Mouse (Mus musculus) embryonic facial prominence, embryonic 15.5 days (tissue): ENCODE results near the gene Ly9. TPM values are rescaled to one million over a fixed set of nuclear protein-coding genes. Genes with fewer than 3 reads are reported as not detected.

ENCODE experiments used
- ATAC-seq: fragments of 200-750 bp; cut with Nextera tagmentation; 2 replicates; pipeline ENCODE4 v1.8.0; 2017; ENCODE audit warnings: low read depth, moderate TSS enrichment; ENCODE audit not compliant: insufficient number of reproducible peaks, low FRiP score, low TSS enrichment
- H3K27ac ChIP-seq: fragments of 300-500 bp; sonication (generic); replicated peaks from 2 replicates; pipeline ENCODE4 v1.5.1; 2015; ENCODE audit warnings: mild to moderate bottlenecking, inconsistent platforms
- H3K27me3 ChIP-seq: fragments of 300-500 bp; sonication (generic); 2 replicates; pipeline ENCODE4 v1.6.1; 2015; ENCODE audit warnings: inconsistent platforms
- H3K36me3 ChIP-seq: fragments of 300-500 bp; sonication (generic); 2 replicates; pipeline ENCODE4 v1.6.1; 2015; ENCODE audit warnings: mild to moderate bottlenecking, inconsistent platforms
- H3K4me1 ChIP-seq: fragments of 300-500 bp; sonication (generic); 2 replicates; pipeline ENCODE4 v1.6.1; 2015; ENCODE audit warnings: inconsistent platforms
- H3K4me2 ChIP-seq: fragments of 300-500 bp; sonication (generic); replicated peaks from 2 replicates; pipeline ENCODE4 v1.6.1; 2015; ENCODE audit warnings: mild to moderate bottlenecking, inconsistent platforms
- H3K4me3 ChIP-seq: fragments of 300-500 bp; sonication (generic); replicated peaks from 2 replicates; pipeline ENCODE4 v1.5.1; 2015; ENCODE audit warnings: mild to moderate bottlenecking, inconsistent platforms
- H3K9ac ChIP-seq: fragments of 300-500 bp; sonication (generic); 2 replicates; pipeline ENCODE4 v1.6.1; 2015; ENCODE audit warnings: inconsistent platforms
- H3K9me3 ChIP-seq: fragments of 300-500 bp; sonication (generic); replicated peaks from 2 replicates; pipeline ENCODE4 v1.6.1; 2016; ENCODE audit warnings: inconsistent platforms
- WGBS: fragments of 180-500 bp; shearing (Covaris S2); methylation state at CpG from one replicate; pipeline ENCODE4 v1.1.7; 2015; 5-methylcytosine and 5-hydroxymethylcytosine counted together
- polyA plus RNA-seq: library from polyadenylated mRNA; unstranded; fragments of >200 nt; fragmentation: Nextera tagmentation; extraction: Ambion mirVana; gene quantifications from 2 replicates; pipeline ENCODE4 v1.2.1, GENCODE M21; 2015

The Ly9 gene
- polyA plus RNA-seq, 1 experiment from 2014 or later = 0.84 TPM

DNA sequence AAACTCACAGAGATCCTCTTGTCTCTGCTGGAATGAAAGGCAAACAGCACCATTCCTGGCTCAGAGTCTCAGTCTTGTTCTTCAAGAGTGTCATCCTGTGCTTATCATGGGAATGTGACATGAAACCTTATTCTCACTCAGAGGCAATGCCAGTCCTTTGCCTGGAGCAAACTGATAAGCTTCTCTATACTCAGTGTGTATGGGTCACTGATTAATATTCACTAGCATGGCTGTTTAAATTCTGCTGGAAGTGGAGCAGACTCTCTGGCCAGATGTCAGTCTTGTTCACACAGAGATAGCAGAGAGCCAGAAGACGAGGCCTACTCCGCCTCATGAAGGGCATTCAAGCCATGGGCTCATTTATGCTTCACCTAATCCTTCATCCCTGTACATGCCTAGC is 22.6 kb downstream of the Ly9 start:
- no peak overlapping the region for H3K27ac ChIP-seq
- 87% methylated on average over 2 of the region's 2 CpGs for WGBS

GRCm38 (mm10) chr1:171577168-171577567 is 30.0 kb downstream of the Ly9 start:
- no peaks in the 10 kb centered on the region for H3K36me3 ChIP-seq
- H3K4me2 ChIP-seq = no peak overlapping the region
- H3K27me3 ChIP-seq = no peaks in the 10 kb centered on the region
- 85% methylated on average over 7 of the region's 7 CpGs for WGBS
- ATAC-seq = no peak
- H3K9ac ChIP-seq = no peak overlapping the region
- H3K27ac ChIP-seq = no peak overlapping the region
- H3K4me3 ChIP-seq = no peak overlapping the region
- no peaks in the 10 kb centered on the region for H3K9me3 ChIP-seq
- no peaks in the 10 kb centered on the region for H3K4me1 ChIP-seq

More for the DNA sequence above, 22.6 kb downstream of the Ly9 start:
- no peak overlapping the region for H3K4me3 ChIP-seq
- H3K9me3 ChIP-seq = no peaks in the 10 kb centered on the region
- H3K36me3 ChIP-seq = no peaks in the 10 kb centered on the region
- ATAC-seq = no peak
- H3K4me1 ChIP-seq = no peaks in the 10 kb centered on the region
- H3K4me2 ChIP-seq = no peak overlapping the region
- no peak overlapping the region for H3K9ac ChIP-seq
- H3K27me3 ChIP-seq = no peaks in the 10 kb centered on the region

- Histone ChIP-seq H3K9me3 (no peaks in the 10 kb centered on the region), H3K27ac (no peak overlapping the region), H3K4me1 (no peaks in the 10 kb centered on the region), H3K4me3 (no peak overlapping the region), H3K36me3 (no peaks in the 10 kb centered on the region), H3K27me3 (no peaks in the 10 kb centered on the region), H3K4me2 (no peak overlapping the region), H3K9ac (no peak overlapping the region)
- 57% methylated on average over 2 of the region's 2 CpGs for WGBS
- no peak for ATAC-seq
Observed at GRCm38 (mm10) chr1:171568436-171568835, 38.8 kb downstream of the Ly9 start.

GRCm38 (mm10) chr1:171566777-171567176 is 40.4 kb downstream of the Ly9 start:
- no peak for ATAC-seq
- Histone ChIP-seq H3K4me2 (no peak overlapping the region), H3K9me3 (no peaks in the 10 kb centered on the region), H3K27me3 (no peaks in the 10 kb centered on the region), H3K36me3 (no peaks in the 10 kb centered on the region), H3K9ac (no peak overlapping the region), H3K4me3 (no peak overlapping the region), H3K27ac (no peak overlapping the region), H3K4me1 (no peaks in the 10 kb centered on the region)
- WGBS = 24% methylated on average over 8 of the region's 8 CpGs

DNA sequence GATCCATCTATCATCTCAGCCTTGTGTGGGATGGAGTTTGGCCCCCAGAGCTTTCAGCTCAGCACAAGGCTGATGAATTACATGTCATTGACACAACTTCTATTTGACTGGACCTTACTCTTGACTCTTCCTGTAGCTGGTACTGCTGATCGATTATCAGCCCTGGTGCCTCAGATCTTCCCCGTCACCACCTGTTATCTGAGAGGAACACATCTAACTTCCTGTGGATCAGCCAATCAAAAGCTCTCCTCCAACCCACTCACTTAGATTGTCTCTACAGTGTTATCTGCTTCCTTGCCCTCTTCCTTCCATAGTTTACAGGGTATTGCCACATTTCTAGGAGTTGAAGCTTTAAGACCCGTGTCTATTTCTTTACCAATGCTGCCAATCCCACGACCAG is 41.3 kb downstream of the Ly9 start:
- no peaks in the 10 kb centered on the region for H3K36me3 ChIP-seq
- no peak overlapping the region for H3K4me3 ChIP-seq
- H3K9ac ChIP-seq = no peak overlapping the region
- no peak overlapping the region for H3K27ac ChIP-seq
- no peak for ATAC-seq
- no peaks in the 10 kb centered on the region for H3K27me3 ChIP-seq
- no peaks in the 10 kb centered on the region for H3K4me1 ChIP-seq
- 67% methylated on average over 4 of the region's 4 CpGs for WGBS
- H3K9me3 ChIP-seq = no peaks in the 10 kb centered on the region
- H3K4me2 ChIP-seq = no peak overlapping the region

- Histone ChIP-seq H3K9ac (no peak overlapping the region), H3K27ac (no peak overlapping the region), H3K27me3 (no peaks in the 10 kb centered on the region), H3K4me3 (no peak overlapping the region), H3K4me1 (no peaks in the 10 kb centered on the region), H3K9me3 (no peaks in the 10 kb centered on the region), H3K36me3 (no peaks in the 10 kb centered on the region), H3K4me2 (no peak overlapping the region)
- no peak for ATAC-seq
- 59% methylated on average over 3 of the region's 3 CpGs for WGBS
Observed at GRCm38 (mm10) chr1:171564247-171564646, 43.0 kb downstream of the Ly9 start.

DNA sequence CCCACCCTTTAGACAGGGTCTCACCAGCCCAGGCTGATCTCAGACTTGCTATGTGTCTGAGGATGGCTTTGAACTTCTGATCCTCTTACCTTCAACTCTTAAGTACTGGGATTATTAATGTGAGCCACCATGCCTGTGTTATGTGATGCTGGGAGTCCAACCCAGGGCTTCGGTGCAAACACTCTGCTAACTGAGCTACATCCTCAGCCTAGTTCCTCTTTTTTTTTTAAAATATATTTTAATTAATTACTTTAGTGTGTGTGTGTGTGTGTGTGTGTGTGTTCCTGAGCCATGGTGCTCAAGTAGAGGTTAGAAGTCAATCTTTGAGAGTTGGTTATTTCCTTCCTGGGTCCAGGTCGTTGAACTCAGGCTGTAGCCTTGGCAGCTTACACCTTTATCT is 44.2 kb downstream of the Ly9 start:
- Histone ChIP-seq H3K9ac (no peak overlapping the region), H3K4me3 (no peak overlapping the region), H3K27ac (no peak overlapping the region), H3K27me3 (no peaks in the 10 kb centered on the region), H3K4me1 (no peaks in the 10 kb centered on the region), H3K9me3 (no peaks in the 10 kb centered on the region), H3K4me2 (no peak overlapping the region), H3K36me3 (no peaks in the 10 kb centered on the region)
- ATAC-seq = no peak
- 77% methylated on average over 2 of the region's 2 CpGs for WGBS

GRCm38 (mm10) chr1:171561639-171562225 is 45.5 kb downstream of the Ly9 start:
- 57% methylated on average over 7 of the region's 11 CpGs for WGBS
- ATAC-seq = no peak

GRCm38 (mm10) chr1:171561200-171561599 is 46.0 kb downstream of the Ly9 start:
- 83% methylated on average over 1 of the region's 1 CpGs for WGBS
- H3K27ac ChIP-seq = no peak overlapping the region
- no peak overlapping the region for H3K9ac ChIP-seq
- H3K36me3 ChIP-seq = no peaks in the 10 kb centered on the region
- H3K4me1 ChIP-seq = no peaks in the 10 kb centered on the region
- H3K4me3 ChIP-seq = no peak overlapping the region
- no peaks in the 10 kb centered on the region for H3K27me3 ChIP-seq
- H3K9me3 ChIP-seq = no peaks in the 10 kb centered on the region
- H3K4me2 ChIP-seq = no peak overlapping the region
- no peak for ATAC-seq

More at GRCm38 (mm10) chr1:171561639-171562225, 45.5 kb downstream of the Ly9 start:
- H3K27ac ChIP-seq = no peak overlapping the region
- H3K9ac ChIP-seq = no peak overlapping the region
- H3K4me2 ChIP-seq = no peak overlapping the region
- H3K27me3 ChIP-seq = no peaks in the 10 kb centered on the region
- no peaks in the 10 kb centered on the region for H3K4me1 ChIP-seq
- no peak overlapping the region for H3K4me3 ChIP-seq
- H3K36me3 ChIP-seq = no peaks in the 10 kb centered on the region
- no peaks in the 10 kb centered on the region for H3K9me3 ChIP-seq

DNA sequence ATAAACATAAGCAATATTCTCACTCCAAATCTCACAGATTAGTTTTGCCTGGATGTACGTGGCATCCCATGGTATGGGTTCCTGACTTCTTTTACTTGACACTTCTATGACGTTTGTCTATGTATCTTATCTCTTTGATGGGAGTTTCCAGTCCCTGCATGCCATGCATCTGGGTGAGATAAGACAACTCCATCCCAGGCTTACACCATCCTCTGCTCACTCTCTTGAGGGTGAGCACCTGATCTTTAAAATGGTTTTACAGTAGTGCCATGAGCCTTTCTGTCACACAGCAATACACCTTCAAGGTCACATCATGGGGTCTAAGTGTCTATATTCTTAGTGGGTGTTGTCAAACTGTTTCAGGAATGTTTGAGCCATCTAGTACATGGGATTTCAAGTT is 46.9 kb downstream of the Ly9 start:
- Histone ChIP-seq H3K27me3 (no peaks in the 10 kb centered on the region), H3K4me1 (no peaks in the 10 kb centered on the region), H3K4me2 (no peak overlapping the region), H3K9ac (no peak overlapping the region), H3K4me3 (no peak overlapping the region), H3K27ac (no peak overlapping the region), H3K9me3 (no peaks in the 10 kb centered on the region), H3K36me3 (no peaks in the 10 kb centered on the region)
- ATAC-seq = no peak
- 47% methylated on average over 2 of the region's 2 CpGs for WGBS

- Histone ChIP-seq H3K9ac (no peak within 1 kb of the TSS), H3K9me3 (no peaks in the 10 kb centered on the region), H3K4me1 (no peaks in the 10 kb centered on the region), H3K27me3 (no peaks in the 10 kb centered on the region), H3K4me3 (no peak within 1 kb of the TSS), H3K27ac (no peak within 1 kb of the TSS), H3K4me2 (no peak within 1 kb of the TSS), H3K36me3 (no peaks in the 10 kb centered on the region)
- ATAC-seq = no peak
- whole genome bisulfite sequencing = 69% methylated on average over 4 of the region's 4 CpGs
Observed at GRCm38 (mm10) chr1:171558898-171559297, 48.3 kb downstream of the Ly9 start, which contains the start of gene Cd244a. TSS of gene Cd244a (plus strand) at chr1:171559193.

GRCm38 (mm10) chr1:171558407-171558806 is 48.8 kb downstream of the Ly9 start:
- 61% methylated on average over 6 of the region's 6 CpGs for WGBS
- no peak for ATAC-seq
- no peak overlapping the region for H3K4me3 ChIP-seq

More at GRCm38 (mm10) chr1:171558407-171558806, 48.8 kb downstream of the Ly9 start:
- Histone ChIP-seq H3K9me3 (no peaks in the 10 kb centered on the region), H3K9ac (no peak overlapping the region), H3K36me3 (no peaks in the 10 kb centered on the region), H3K27ac (no peak overlapping the region), H3K27me3 (no peaks in the 10 kb centered on the region), H3K4me2 (no peak overlapping the region), H3K4me1 (no peaks in the 10 kb centered on the region)
